Mouse (Mus musculus): ENCODE data around the gene Fxyd5. TPM values are rescaled to one million over a fixed set of nuclear protein-coding genes. Genes with fewer than 3 reads are reported as not detected.

The Fxyd5 gene
- polyA plus RNA-seq, 2 experiments = 17.4 to 28.8 TPM

DNA sequence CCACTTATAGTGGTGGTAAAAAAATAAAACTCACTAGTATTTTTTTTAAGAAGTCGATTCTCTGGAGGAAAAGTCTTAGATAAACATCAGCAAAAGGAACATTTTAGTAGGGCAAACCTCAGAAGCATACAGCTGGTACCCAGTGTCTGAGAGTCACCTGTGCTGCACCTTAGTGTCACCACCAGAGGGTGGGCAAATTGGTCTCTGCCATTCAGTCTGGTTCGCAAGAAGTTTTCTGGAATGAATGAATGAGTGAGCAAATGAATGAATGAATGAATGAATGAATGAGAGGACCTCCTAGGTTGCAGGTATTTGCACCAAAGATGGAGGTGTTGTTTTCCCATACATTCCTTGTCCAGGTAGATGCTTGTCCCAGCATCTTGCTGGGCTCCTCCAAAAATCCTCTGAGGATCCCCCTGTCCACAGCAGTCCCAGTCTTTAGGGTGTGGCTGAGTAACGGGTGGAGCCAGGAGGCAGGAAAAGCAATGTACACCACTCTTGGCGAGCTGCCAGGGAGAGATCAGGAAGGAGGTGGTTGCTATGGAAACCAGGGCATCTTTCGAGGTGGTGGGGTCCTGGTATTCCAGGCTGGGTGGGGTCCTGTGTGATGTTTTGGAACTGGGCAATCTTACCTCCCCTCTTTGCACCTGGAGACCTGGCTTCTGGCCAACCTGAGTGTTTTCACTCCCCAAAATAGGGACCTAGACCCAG is 7.0 kb upstream of the Fxyd5 start:
- H3K27me3 ChIP-seq (ENCODE audit: control insufficient read depth, insufficient read depth, low read length) = peaks cover 60% of the 10 kb centered on the region
- peak overlapping the region; percentile 44 for H3K4me2 ChIP-seq (replicated peaks; ENCODE audit: low read depth, low read length, severe bottlenecking)
- H3K4me3 ChIP-seq (replicated peaks; ENCODE audit: low read length) = peak overlapping the region; percentile 19
- H3K27ac ChIP-seq (replicated peaks; ENCODE audit: low read depth, low read length) = no peak overlapping the region
- 21% methylated on average over 5 of the region's 5 CpGs for WGBS
- DNase-seq (ENCODE audit: low spot score) (peak; percentile 34), ATAC-seq (ENCODE audit: low FRiP score, low read depth) (no peak)
- H3K9ac ChIP-seq (ENCODE audit: low read depth, low read length, severe bottlenecking) = no peak overlapping the region
- H3K9me3 ChIP-seq (ENCODE audit: control insufficient read depth, low read length) = no peaks in the 10 kb centered on the region
- TF ChIP-seq POLR2A (IDR thresholded peaks at IDR 0.05; ENCODE audit: borderline replicate concordance, extremely low read depth, insufficient read depth, insufficient read length) = no peak
- H3K36me3 ChIP-seq (ENCODE audit: control insufficient read depth, insufficient read depth, low read length) = no peaks in the 10 kb centered on the region
- peaks cover 44% of the 10 kb centered on the region for H3K4me1 ChIP-seq (ENCODE audit: control insufficient read depth, insufficient read depth, low read length)

- ATAC-seq (ENCODE audit: low FRiP score, low read depth) (peak; percentile 67; the same call in 1 of the 2 replicates), DNase-seq (ENCODE audit: low spot score) (no peak)
- under 1% methylated on average over 28 of the region's 28 CpGs for WGBS
- peak overlapping the region; percentile 19 for H3K4me3 ChIP-seq (replicated peaks; ENCODE audit: low read length)
- no peaks in the 10 kb centered on the region for H3K36me3 ChIP-seq (ENCODE audit: control insufficient read depth, insufficient read depth, low read length)
- peaks cover 34% of the 10 kb centered on the region for H3K27me3 ChIP-seq (ENCODE audit: control insufficient read depth, insufficient read depth, low read length)
- H3K9me3 ChIP-seq (ENCODE audit: control insufficient read depth, low read length) = no peaks in the 10 kb centered on the region
- H3K4me1 ChIP-seq (ENCODE audit: control insufficient read depth, insufficient read depth, low read length) = 0 out of 2 replicates have a peak, but pooled peaks cover 2% of the 10 kb centered on the region
- H3K9ac ChIP-seq (ENCODE audit: low read depth, low read length, severe bottlenecking) = peak overlapping the region; percentile 28; the same call in 1 of the 2 replicates
- no peak overlapping the region for H3K27ac ChIP-seq (replicated peaks; ENCODE audit: low read depth, low read length)
- peak overlapping the region; percentile 40 for H3K4me2 ChIP-seq (replicated peaks; ENCODE audit: low read depth, low read length, severe bottlenecking)
- TF ChIP-seq POLR2A (IDR thresholded peaks at IDR 0.05; ENCODE audit: borderline replicate concordance, extremely low read depth, insufficient read depth, insufficient read length) = 0 out of 2 replicates have a peak, but pooled peaks have one; percentile 34
These were observed 492 bp downstream of the Fxyd5 start for GRCm38 (mm10) chr7:31041662-31042315.

DNA sequence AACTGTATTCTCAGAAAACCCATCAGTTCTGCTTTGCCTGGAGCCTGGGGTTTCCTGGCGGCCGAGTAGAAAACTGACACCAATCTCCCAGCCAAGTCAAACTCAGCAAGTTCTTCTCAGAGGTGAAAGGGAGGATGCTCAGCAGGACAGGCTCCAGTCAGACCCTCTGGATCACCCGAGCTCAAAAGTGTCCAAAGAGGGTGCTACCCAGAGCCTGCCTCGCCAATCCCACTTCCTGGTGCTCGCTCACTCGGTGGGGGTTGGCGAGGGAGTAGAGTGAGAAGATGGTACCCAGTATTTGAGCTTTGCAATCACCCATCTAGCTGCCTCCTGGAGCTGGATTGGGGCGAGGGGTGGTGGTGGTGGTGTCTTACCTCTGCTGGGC is 1.3 kb downstream of the Fxyd5 start:
- Histone ChIP-seq H3K9ac (ENCODE audit: low read depth, low read length, severe bottlenecking) (no peak overlapping the region), H3K9me3 (ENCODE audit: control insufficient read depth, low read length) (no peaks in the 10 kb centered on the region), H3K36me3 (ENCODE audit: control insufficient read depth, insufficient read depth, low read length) (no peaks in the 10 kb centered on the region), H3K4me3 (replicated peaks; ENCODE audit: low read length) (peak overlapping the region; percentile 19; the same call in 1 of the 2 replicates), H3K4me1 (ENCODE audit: control insufficient read depth, insufficient read depth, low read length) (0 out of 2 replicates have a peak, but pooled peaks cover 2% of the 10 kb centered on the region), H3K4me2 (replicated peaks; ENCODE audit: low read depth, low read length, severe bottlenecking) (no peak overlapping the region), H3K27me3 (ENCODE audit: control insufficient read depth, insufficient read depth, low read length) (peaks cover 34% of the 10 kb centered on the region), H3K27ac (replicated peaks; ENCODE audit: low read depth, low read length) (no peak overlapping the region)
- TF ChIP-seq POLR2A (IDR thresholded peaks at IDR 0.05; ENCODE audit: borderline replicate concordance, extremely low read depth, insufficient read depth, insufficient read length) = no peak
- DNase-seq (ENCODE audit: low spot score) (no peak), ATAC-seq (ENCODE audit: low FRiP score, low read depth) (no peak)
- WGBS = 38% methylated on average over 8 of the region's 8 CpGs

- no peak for DNase-seq (ENCODE audit: low spot score)
- H3K27me3 ChIP-seq (ENCODE audit: control insufficient read depth, insufficient read depth, low read length) = peaks cover 33% of the 10 kb centered on the region
- H3K27ac ChIP-seq (replicated peaks; ENCODE audit: low read depth, low read length) = no peak overlapping the region
- no peaks in the 10 kb centered on the region for H3K36me3 ChIP-seq (ENCODE audit: control insufficient read depth, insufficient read depth, low read length)
- H3K4me3 ChIP-seq (replicated peaks; ENCODE audit: low read length) = no peak overlapping the region
- TF ChIP-seq POLR2A (IDR thresholded peaks at IDR 0.05; ENCODE audit: borderline replicate concordance, extremely low read depth, insufficient read depth, insufficient read length) = no peak
- no peaks in the 10 kb centered on the region for H3K9me3 ChIP-seq (ENCODE audit: control insufficient read depth, low read length)
- 84% methylated on average over 11 of the region's 12 CpGs for WGBS
- H3K4me2 ChIP-seq (replicated peaks; ENCODE audit: low read depth, low read length, severe bottlenecking) = no peak overlapping the region
- ATAC-seq (ENCODE audit: low FRiP score, low read depth) = no peak
- 0 out of 2 replicates have a peak, but pooled peaks cover 2% of the 10 kb centered on the region for H3K4me1 ChIP-seq (ENCODE audit: control insufficient read depth, insufficient read depth, low read length)
- H3K9ac ChIP-seq (ENCODE audit: low read depth, low read length, severe bottlenecking) = no peak overlapping the region
These were observed 1.8 kb downstream of the Fxyd5 start for GRCm38 (mm10) chr7:31040281-31041022.

DNA sequence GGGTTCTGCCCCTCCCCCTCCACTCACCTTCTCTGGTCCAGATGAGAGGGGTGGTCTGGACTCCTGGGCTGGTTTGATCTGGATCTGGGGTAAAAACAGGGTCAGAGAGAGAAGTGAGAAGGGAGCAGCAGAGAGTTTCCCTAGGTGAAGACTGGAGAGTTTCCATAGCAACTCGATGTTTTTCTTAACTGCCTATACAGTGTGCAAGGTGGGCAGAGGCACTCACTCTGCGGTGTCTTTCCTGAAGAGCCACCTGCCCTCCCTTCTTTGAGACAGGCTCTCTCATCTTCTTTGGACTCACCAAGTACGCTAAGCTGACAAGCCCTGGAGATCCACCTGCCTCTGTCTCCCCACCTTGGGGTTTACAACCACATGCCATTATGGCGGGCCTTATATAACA is 3.3 kb downstream of the Fxyd5 start:
- Histone ChIP-seq H3K9ac (ENCODE audit: low read depth, low read length, severe bottlenecking) (no peak overlapping the region), H3K27ac (replicated peaks; ENCODE audit: low read depth, low read length) (no peak overlapping the region), H3K27me3 (ENCODE audit: control insufficient read depth, insufficient read depth, low read length) (peaks cover 24% of the 10 kb centered on the region), H3K4me1 (ENCODE audit: control insufficient read depth, insufficient read depth, low read length) (0 out of 2 replicates have a peak, but pooled peaks cover 2% of the 10 kb centered on the region), H3K36me3 (ENCODE audit: control insufficient read depth, insufficient read depth, low read length) (no peaks in the 10 kb centered on the region), H3K4me3 (replicated peaks; ENCODE audit: low read length) (no peak overlapping the region), H3K4me2 (replicated peaks; ENCODE audit: low read depth, low read length, severe bottlenecking) (no peak overlapping the region), H3K9me3 (ENCODE audit: control insufficient read depth, low read length) (no peaks in the 10 kb centered on the region)
- TF ChIP-seq POLR2A (IDR thresholded peaks at IDR 0.05; ENCODE audit: borderline replicate concordance, extremely low read depth, insufficient read depth, insufficient read length) = no peak
- DNase-seq (ENCODE audit: low spot score) = no peak
- ATAC-seq (ENCODE audit: low FRiP score, low read depth) = no peak
- WGBS = 77% methylated on average over 4 of the region's 4 CpGs
